ENCODE assay signal across 8 mouse cellular contexts in genomic region chr1:133891489-133891888, GRCm38 (mm10). TPM values are rescaled to one million over a fixed set of nuclear protein-coding genes. Genes with fewer than 3 reads are reported as not detected.
DNase-seq lines count a peak whose midpoint lies in the region; ATAC-seq and TF ChIP-seq lines count a peak whose summit lies in the region.

No protein-coding gene starts in this region.

- no peak overlapping the region for H3K27ac ChIP-seq in midbrain, embryonic 13.5 days
- no peak overlapping the region for H3K27ac ChIP-seq in midbrain, postnatal 0 days (ENCODE audit: low read depth, low read length)
- H3K27ac ChIP-seq in heart, embryonic 10.5 days: peak overlapping the region; percentile 89
- no peak overlapping the region for H3K27ac ChIP-seq in kidney, postnatal 0 days

- no peaks in the 10 kb centered on the region for H3K9me3 ChIP-seq in midbrain, embryonic 13.5 days
- no peaks in the 10 kb centered on the region for H3K9me3 ChIP-seq in midbrain, postnatal 0 days (ENCODE audit: low read length)
- H3K9me3 ChIP-seq in heart, embryonic 10.5 days: no peaks in the 10 kb centered on the region
- no peaks in the 10 kb centered on the region for H3K9me3 ChIP-seq in kidney, postnatal 0 days (replicated peaks; ENCODE audit: low read length)

- H3K9ac ChIP-seq in midbrain, embryonic 13.5 days (replicated peaks): 0 out of 2 replicates have a peak overlapping the region, but pooled peaks have one; percentile 3
- H3K9ac ChIP-seq in midbrain, postnatal 0 days (replicated peaks; ENCODE audit: low read length, poor library complexity, severe bottlenecking): no peak overlapping the region
- H3K9ac ChIP-seq in kidney, postnatal 0 days (ENCODE audit: low read depth, low read length): no peak overlapping the region

- H3K27me3 ChIP-seq in midbrain, embryonic 13.5 days: peaks cover 8% of the 10 kb centered on the region; the same call in 1 of the 2 replicates
- no peaks in the 10 kb centered on the region for H3K27me3 ChIP-seq in midbrain, postnatal 0 days (ENCODE audit: insufficient read depth, low read length)
- peaks cover 11% of the 10 kb centered on the region for H3K27me3 ChIP-seq in heart, embryonic 10.5 days (ENCODE audit: insufficient read depth, poor library complexity, severe bottlenecking)
- H3K27me3 ChIP-seq in kidney, postnatal 0 days (ENCODE audit: insufficient read depth, low read length): no peaks in the 10 kb centered on the region
- no peaks in the 10 kb centered on the region for H3K27me3 ChIP-seq in myocyte (ENCODE audit: control insufficient read depth, insufficient read depth, insufficient read length)

- H3K79me2 ChIP-seq in myocyte (ENCODE audit: control insufficient read depth, insufficient read depth): no peaks in the 10 kb centered on the region

- WGBS in midbrain, embryonic 13.5 days: 34% methylated on average over 5 of the region's 5 CpGs
- 35% methylated on average over 5 of the region's 5 CpGs for WGBS in midbrain, postnatal 0 days
- WGBS in heart, embryonic 10.5 days: 5% methylated on average over 5 of the region's 5 CpGs
- WGBS in kidney, postnatal 0 days: 21% methylated on average over 5 of the region's 5 CpGs

- peak; percentile 14; the same call in 1 of the 2 replicates for ATAC-seq in midbrain, embryonic 13.5 days
- no peak for ATAC-seq in midbrain, postnatal 0 days (ENCODE audit: low FRiP score)
- 0 out of 2 replicates have a peak, but pooled peaks have one; percentile 27 for ATAC-seq in kidney, postnatal 0 days (replicated peaks; ENCODE audit: low FRiP score, low read depth)

- H3ac ChIP-seq in myocyte (ENCODE audit: control insufficient read depth, insufficient read length): no peak overlapping the region

- peaks cover 65% of the 10 kb centered on the region for H3K4me1 ChIP-seq in midbrain, embryonic 13.5 days (replicated peaks)
- H3K4me1 ChIP-seq in midbrain, postnatal 0 days (ENCODE audit: insufficient read depth, low read length): peaks cover 20% of the 10 kb centered on the region; the same call in 1 of the 2 replicates
- peaks cover 75% of the 10 kb centered on the region for H3K4me1 ChIP-seq in heart, embryonic 10.5 days
- peaks cover 38% of the 10 kb centered on the region for H3K4me1 ChIP-seq in kidney, postnatal 0 days (replicated peaks; ENCODE audit: insufficient read depth, low read length)

- no peak for TF ChIP-seq POLR2A in myocyte (IDR thresholded peaks at IDR 0.05; ENCODE audit: insufficient read length, low read depth)

- H3K4me2 ChIP-seq in midbrain, embryonic 13.5 days (replicated peaks): no peak overlapping the region
- H3K4me2 ChIP-seq in midbrain, postnatal 0 days (ENCODE audit: low read depth, low read length, poor library complexity, severe bottlenecking): no peak overlapping the region
- H3K4me2 ChIP-seq in kidney, postnatal 0 days (ENCODE audit: low read length): no peak overlapping the region
- H3K4me2 ChIP-seq in myocyte (ENCODE audit: low read depth): no peak overlapping the region

- H3K36me3 ChIP-seq in midbrain, embryonic 13.5 days: no peaks in the 10 kb centered on the region
- H3K36me3 ChIP-seq in midbrain, postnatal 0 days (ENCODE audit: insufficient read depth, low read length): no peaks in the 10 kb centered on the region
- H3K36me3 ChIP-seq in heart, embryonic 10.5 days: no peaks in the 10 kb centered on the region
- no peaks in the 10 kb centered on the region for H3K36me3 ChIP-seq in kidney, postnatal 0 days (ENCODE audit: insufficient read depth, low read length)
- no peaks in the 10 kb centered on the region for H3K36me3 ChIP-seq in myocyte (ENCODE audit: control insufficient read depth, insufficient read depth)

- no peak for TF ChIP-seq CTCF in midbrain, postnatal 0 days (IDR thresholded peaks at IDR 0.05)
- 0 out of 2 replicates have a peak, but pooled peaks have one; percentile 4 for TF ChIP-seq CTCF in kidney, postnatal 0 days (IDR thresholded peaks at IDR 0.05; ENCODE audit: low read depth)

- DNase-seq in midbrain, postnatal 0 days (ENCODE audit: low spot score): no peak
- peak; percentile 89 for DNase-seq in heart, embryonic 10.5 days (ENCODE audit: low spot score)
- DNase-seq in kidney, postnatal 0 days (ENCODE audit: low spot score): peak; percentile 71
- no peak for DNase-seq in cerebellum, adult 11 months
- no peak for DNase-seq in spleen, adult 18-20 months
- no peak for DNase-seq in layer of hippocampus, adult 9-11 months

- no peak overlapping the region for H3K4me3 ChIP-seq in midbrain, embryonic 13.5 days (replicated peaks)
- H3K4me3 ChIP-seq in midbrain, postnatal 0 days (ENCODE audit: low read depth, low read length): no peak overlapping the region
- H3K4me3 ChIP-seq in heart, embryonic 10.5 days: no peak overlapping the region
- no peak overlapping the region for H3K4me3 ChIP-seq in kidney, postnatal 0 days (replicated peaks; ENCODE audit: low read depth, low read length)
- no peak overlapping the region for H3K4me3 ChIP-seq in myocyte

TF ChIP-seq in myocyte, 11 proteins besides CTCF, POLR2A, EP300 and RAD21:
- TF ChIP-seq USF1 (IDR thresholded peaks at IDR 0.05; ENCODE audit: low read depth) (no peak), MYOG (IDR thresholded peaks at IDR 0.05; ENCODE audit: control insufficient read depth in 1 of 3, insufficient read depth in 1 of 3, insufficient read length in 2 of 3, low read depth in 2 of 3) (peak in 2 of 3 experiments; percentile 40 to 79), REST (IDR thresholded peaks at IDR 0.05; ENCODE audit: insufficient read depth, insufficient read length) (no peak), MYOD1 (IDR thresholded peaks at IDR 0.05; ENCODE audit: control insufficient read depth in 1 of 3, insufficient read length in 2 of 3, low read depth in 2 of 3) (peak in 2 of 3 experiments; percentile 80 to 91)

RNA-seq across cellular contexts. Expression of gene Optc, which starts 16.3 kb away (rescaled TPM):
- 4.0 and 4.9 TPM in 2 replicates for polyA plus RNA-seq in midbrain, embryonic 13.5 days (2015; fragmentation: Nextera tagmentation; extraction: Ambion mirVana)
- 5.0 and 7.3 TPM in 2 replicates for total RNA-seq in midbrain, postnatal 0 days (2014; rRNA removed)
- polyA plus RNA-seq in midbrain, postnatal 0 days (2015; fragmentation: Nextera tagmentation; extraction: Ambion mirVana): 2.1 and 2.7 TPM in 2 replicates
- 0.16 and 0.69 TPM in 2 replicates for polyA plus RNA-seq in heart, embryonic 10.5 days (2016; fragmentation: Nextera tagmentation; extraction: Ambion mirVana)
- 0.39 and 0.40 TPM in 2 replicates for polyA plus RNA-seq in kidney, postnatal 0 days (2015; fragmentation: Nextera tagmentation; extraction: Ambion mirVana)
- 0.49 TPM for polyA plus RNA-seq in myocyte (2012; fragmentation: generic; extraction: Trizol)

RNA-seq across cellular contexts. Expression of gene Prelp, which starts 29.7 kb away (rescaled TPM):
- 4.4 and 6.5 TPM in 2 replicates for polyA plus RNA-seq in midbrain, embryonic 13.5 days (2015; fragmentation: Nextera tagmentation; extraction: Ambion mirVana)
- total RNA-seq in midbrain, postnatal 0 days (2014; rRNA removed): 4.6 and 7.9 TPM in 2 replicates
- 5.0 and 5.4 TPM in 2 replicates for polyA plus RNA-seq in midbrain, postnatal 0 days (2015; fragmentation: Nextera tagmentation; extraction: Ambion mirVana)
- 0.16 and 0.31 TPM in 2 replicates for polyA plus RNA-seq in heart, embryonic 10.5 days (2016; fragmentation: Nextera tagmentation; extraction: Ambion mirVana)
- 2.2 TPM in 2 replicates for polyA plus RNA-seq in kidney, postnatal 0 days (2015; fragmentation: Nextera tagmentation; extraction: Ambion mirVana)
- polyA plus RNA-seq in myocyte (2012; fragmentation: generic; extraction: Trizol): 2.3 TPM

Comparison
In these comparisons a context has a peak if more than half of its experiments do, and no peak if none do; other contexts are left out.
1. DNase-seq: peak in heart, embryonic 10.5 days (single experiment) and kidney, postnatal 0 days (single experiment); none in midbrain, postnatal 0 days (single experiment), cerebellum, adult 11 months (single experiment), spleen, adult 18-20 months (0 of 2) and layer of hippocampus, adult 9-11 months (single experiment).